Mouse (Mus musculus) MEL-GATA-1-ER (cell line): ENCODE measurements around the gene Orm2.

Experiments used
- DNase-seq: peaks from one replicate; pipeline ENCODE4 v3.0.0-alpha.2; 2012; ENCODE audit warnings: low read depth; ENCODE audit errors: extremely low read depth

Orm2 gene

DNA sequence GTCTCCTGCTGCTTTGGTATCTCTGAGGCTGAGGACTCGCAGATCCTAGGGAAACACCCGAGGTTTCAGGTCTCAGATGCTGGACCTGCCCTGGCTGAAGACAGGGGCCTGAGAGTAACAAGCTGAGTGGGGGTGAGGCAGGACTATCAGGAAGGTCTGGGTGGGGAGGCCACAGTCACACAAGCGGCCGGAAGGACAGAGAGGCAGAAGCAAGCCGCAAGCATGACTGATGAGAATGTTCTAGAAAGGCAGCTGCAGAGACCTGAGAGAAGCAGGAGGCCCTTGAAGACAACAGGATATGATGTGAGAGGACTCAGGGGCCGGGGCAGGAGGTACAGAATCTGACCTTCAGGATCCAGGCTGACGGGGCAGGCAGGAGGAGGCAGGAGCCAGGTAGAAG lies 42.0 kb downstream of the Orm2 start:
- no peak for DNase-seq

DNA sequence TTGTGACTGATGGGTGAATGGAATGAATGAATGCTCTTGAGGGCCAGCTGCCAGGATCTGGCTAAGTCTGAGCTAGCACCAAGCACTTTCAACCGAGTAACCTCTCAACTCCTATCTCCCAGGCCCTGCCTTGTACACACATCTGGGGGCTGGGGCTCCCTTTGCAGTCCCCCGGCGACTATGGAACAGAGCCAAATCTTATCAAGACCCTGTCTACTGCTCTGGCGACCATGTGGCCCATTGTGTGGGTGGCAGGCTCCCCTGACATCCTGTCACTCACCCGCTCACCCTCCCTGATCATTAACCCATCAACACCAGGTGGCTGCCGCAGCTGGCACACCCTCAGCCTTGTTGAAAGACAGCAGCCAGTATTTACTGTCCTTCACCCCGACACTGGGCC lies 42.8 kb downstream of the Orm2 start:
- no peak for DNase-seq

DNA sequence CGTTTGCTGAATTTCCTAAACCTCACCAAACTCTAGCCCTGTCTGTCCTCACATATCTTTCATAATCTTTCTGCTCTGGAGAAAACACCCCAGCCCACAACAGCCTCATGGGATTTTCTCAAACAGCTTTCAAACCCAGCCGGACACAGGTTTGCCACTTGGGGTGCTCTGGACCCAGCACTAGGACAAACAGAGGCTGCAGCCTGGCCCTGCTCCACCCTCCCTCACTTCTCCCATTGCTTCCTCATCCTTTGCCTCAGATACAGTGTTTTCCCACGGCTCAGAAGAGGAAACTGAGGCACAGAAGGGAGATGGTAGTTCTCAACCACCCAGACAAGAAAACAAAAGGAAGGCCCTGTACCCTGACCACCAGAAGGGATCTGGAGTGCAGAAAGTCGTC lies 43.4 kb downstream of the Orm2 start:
- DNase-seq: no peak

DNA sequence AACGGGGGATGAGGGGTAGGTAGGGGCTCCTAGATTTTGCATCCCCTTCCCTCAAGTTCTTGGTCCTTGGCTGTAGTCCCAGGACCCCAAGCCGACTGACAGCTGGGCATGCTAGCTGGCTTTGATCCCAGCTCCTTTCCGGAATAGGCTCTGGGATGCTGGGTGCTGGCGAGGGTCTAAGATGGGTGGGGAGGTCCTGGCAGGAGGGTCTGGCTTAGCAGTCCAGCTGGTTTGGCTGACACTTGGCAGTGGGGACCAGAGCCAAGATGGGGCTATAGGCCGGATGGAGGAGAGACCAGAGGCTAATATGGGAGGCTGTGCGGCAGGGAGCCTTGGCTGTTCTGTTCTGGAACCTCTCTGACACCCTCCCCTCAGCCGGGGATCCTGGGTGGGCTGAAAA lies 46.0 kb downstream of the Orm2 start:
- DNase-seq: no peak

DNA sequence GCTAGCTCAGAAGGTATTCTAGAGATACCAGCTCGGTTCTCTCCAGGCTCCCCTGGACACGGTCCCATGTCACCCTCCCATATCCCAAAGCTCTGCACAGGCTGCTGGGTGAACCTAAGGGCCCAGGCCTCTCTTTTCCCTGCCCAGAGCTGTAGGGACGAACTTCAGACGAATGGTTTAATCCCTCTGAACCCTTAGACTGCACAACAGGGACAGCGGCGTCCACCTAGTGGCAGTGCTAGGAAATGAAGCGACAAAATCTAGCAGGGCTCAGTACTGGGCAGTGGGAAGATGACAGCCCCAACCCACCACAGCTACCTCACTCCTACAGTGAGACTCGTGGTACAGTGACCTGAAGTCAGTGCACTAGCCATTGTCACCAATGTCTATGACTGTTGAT lies 46.4 kb downstream of the Orm2 start:
- peak; percentile 54 for DNase-seq

DNA sequence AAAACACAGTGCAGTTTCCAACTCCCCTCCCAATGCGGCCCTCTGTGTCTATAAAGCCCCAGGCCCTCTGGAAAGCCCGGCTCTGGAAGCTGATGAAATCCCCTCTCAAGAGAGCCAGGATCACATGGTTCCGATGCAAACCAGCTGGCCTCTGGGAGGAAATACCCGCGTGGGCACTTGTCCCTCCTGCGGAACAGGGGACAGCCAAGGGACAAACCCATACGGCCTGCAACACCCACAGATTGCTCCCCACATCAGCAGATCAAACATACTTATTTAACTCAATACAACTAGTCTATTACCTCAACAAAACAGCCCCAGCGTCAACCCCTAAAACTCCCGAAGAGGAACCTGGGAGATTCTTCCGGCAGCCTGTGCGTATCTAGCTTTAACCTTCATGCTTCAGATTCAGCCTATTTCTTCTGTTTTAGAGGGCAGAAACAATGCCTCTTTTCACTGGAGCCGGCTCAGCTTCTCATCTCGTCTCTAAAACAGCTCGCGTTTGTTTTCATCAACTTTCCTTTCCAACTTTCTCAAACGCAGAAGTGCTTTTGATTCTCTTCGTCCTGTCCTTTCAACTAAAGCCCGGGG lies 47.2 kb downstream of the Orm2 start:
- no peak for DNase-seq

DNA sequence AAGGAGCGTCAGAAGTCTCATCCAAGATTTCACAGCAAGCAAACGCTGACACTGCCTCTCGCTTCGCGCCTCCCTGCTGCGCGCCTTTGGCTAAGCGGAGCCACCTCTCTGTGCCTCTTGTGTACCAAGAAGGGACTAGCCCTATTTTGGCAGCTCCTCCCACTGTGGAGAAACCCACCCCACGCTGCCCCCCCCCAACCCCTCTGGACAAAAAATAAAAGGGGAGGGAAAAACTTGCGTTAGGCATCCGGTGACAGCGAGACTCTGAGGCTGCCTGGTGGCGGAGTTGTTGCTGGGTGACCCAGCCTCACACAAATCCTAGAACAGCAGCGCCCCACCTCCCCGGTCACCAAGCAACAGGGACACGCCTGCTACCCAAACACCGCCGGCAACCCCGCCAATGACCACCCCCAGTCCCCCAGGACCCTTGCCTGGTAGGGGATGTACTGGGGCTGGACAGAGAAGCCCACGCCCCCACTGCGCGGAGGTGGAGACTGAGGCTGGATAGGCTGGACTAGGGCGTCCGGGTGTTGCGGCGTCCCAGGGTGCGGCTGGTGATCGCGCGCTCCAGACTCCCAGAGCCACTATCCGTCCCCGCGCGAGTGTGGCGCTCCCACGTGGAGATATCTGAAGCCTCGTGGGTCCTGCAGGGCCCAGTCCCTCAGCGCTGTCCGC lies 47.8 kb downstream of the Orm2 start:
- DNase-seq: no peak

DNA sequence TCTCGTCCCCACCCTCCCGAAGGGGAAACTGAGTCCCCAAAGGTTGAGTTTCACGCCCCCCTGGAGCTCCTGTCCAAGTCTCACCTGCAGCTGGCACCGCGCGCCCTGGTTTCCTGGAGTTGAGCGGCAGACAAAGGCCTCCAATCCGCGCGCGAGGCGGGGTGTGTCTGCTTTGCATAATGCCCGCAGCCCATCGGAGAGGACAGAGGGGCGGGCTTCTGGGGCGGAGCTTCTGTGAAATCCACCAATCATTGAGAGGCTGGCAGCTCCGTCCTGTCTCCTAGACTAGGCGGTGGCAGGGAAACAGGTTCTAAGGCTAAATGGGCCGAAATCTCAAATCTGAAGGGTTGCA lies 48.3 kb downstream of the Orm2 start:
- peak; percentile 85 for DNase-seq

DNA sequence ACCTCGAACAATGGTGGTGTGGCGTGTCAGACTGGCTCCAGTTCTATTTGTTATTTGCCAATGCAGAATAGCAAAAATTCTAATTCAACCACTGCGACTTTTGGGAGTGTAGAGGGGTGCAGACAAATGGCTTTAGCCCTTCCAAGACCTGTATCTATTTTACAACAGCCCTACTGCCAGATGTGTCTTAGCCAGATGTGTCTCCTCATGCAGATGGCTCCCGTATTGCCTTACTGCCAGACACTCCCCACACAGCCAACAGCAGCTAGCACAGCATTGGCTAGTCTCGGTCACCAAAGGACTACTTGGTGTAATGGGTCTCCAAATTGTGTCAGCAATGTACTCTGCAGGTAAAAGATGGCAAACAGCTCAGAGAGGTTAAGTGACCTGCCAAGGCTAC lies 49.0 kb downstream of the Orm2 start:
- no peak for DNase-seq

DNA sequence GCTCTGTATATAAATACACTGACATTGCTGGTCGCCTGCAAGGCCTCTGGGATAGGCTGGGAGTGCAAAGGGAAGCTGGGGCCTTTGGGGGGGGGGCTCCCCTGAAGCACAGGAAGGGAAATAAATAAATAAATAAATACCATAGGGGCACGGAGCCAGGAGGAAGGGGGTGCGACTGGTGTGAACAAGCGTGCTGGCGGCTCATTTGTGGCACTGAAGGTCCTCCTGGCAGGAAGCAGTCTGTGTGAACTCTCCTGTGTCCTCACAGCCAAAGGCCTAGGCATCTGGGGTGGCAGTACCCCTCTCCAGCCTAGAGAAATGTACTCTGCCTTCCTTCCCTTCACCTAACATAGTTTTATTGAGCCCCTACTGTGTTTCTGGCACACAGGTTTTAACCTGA lies 52.7 kb downstream of the Orm2 start:
- DNase-seq: no peak
